Mouse (Mus musculus) MEL (cell line): ENCODE data around the gene Slc8a1.

Source experiments
- CTCF ChIP-seq, 3 experiments: IDR thresholded peaks in 2 of 3; conservative IDR thresholded peaks in 1 of 3; 2 replicates each; pipeline ENCODE4 v1.5.1; 2011 to 2012; ENCODE audit warnings: low read length in 3 of 3, low read depth in 2 of 3, mild to moderate bottlenecking in 2 of 3, improper control_type of control experiment in 1 of 3, inconsistent platforms in 1 of 3, mixed read lengths in 1 of 3, moderate library complexity in 1 of 3; ENCODE audit not compliant: control insufficient read depth in 1 of 3, insufficient read depth in 1 of 3, poor library complexity in 1 of 3, severe bottlenecking in 1 of 3
- ELF1 ChIP-seq: IDR thresholded peaks from 2 replicates; pipeline ENCODE4 v1.6.1; 2014; ENCODE audit warnings: low read depth, mild to moderate bottlenecking, inconsistent platforms, low read length, improper control_type of control experiment, moderate library complexity
- EP300 ChIP-seq, 2 experiments: IDR thresholded peaks; 2 replicates each; pipeline ENCODE4 v1.6.1; 2011; ENCODE audit warnings: improper control_type of control experiment in 2 of 2, low read length in 2 of 2, low read depth in 1 of 2, mild to moderate bottlenecking in 1 of 2
- RAD21 ChIP-seq: IDR thresholded peaks from 2 replicates; pipeline ENCODE4 v1.6.1; 2011; ENCODE audit warnings: mild to moderate bottlenecking, low read depth, low read length, improper control_type of control experiment
- RCOR1 ChIP-seq: IDR thresholded peaks from 2 replicates; pipeline ENCODE4 v1.6.1; 2012; ENCODE audit warnings: low read depth, mild to moderate bottlenecking, inconsistent platforms, low read length, improper control_type of control experiment
- SMC3 ChIP-seq: IDR thresholded peaks from 2 replicates; pipeline ENCODE4 v1.6.1; 2011; ENCODE audit warnings: low read depth, low read length, improper control_type of control experiment
- UBTF ChIP-seq: IDR thresholded peaks from 2 replicates; pipeline ENCODE4 v1.6.1; 2012; ENCODE audit warnings: low read depth, mild to moderate bottlenecking, inconsistent platforms, low read length, improper control_type of control experiment, moderate library complexity, borderline replicate concordance; ENCODE audit not compliant: insufficient read depth
- USF1 ChIP-seq: IDR thresholded peaks from 2 replicates; pipeline ENCODE4 v1.6.1; 2014; ENCODE audit warnings: low read depth, mild to moderate bottlenecking, inconsistent platforms, low read length, improper control_type of control experiment, moderate library complexity

DNA sequence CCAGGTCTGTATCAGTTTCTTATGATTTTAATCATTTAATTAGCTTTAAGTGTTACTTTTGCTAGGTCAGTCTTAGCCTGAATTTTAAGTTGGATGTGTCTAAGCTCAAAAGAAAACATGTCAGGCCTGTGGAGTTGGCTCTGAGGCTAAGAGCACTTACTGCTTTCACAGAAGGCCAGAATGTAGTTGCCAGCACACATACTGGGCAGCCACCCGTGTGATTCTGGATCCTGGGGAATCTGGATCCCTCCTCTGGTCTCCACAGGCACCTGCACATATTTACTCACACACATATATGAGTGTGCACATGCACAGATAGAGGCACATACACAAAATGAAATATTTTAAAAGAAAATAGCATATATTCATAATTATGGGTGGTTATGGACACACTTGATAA lies 241.6 kb downstream of the Slc8a1 start:
- TF ChIP-seq CTCF (IDR thresholded peaks at IDR 0.05 in 2 of 3, conservative IDR thresholded peaks at IDR 0.05 in 1 of 3; ENCODE audit: control insufficient read depth in 1 of 3, insufficient read depth in 1 of 3, low read depth in 2 of 3, low read length in 3 of 3, poor library complexity in 1 of 3, severe bottlenecking in 1 of 3) (no peak), RAD21 (no peak), RCOR1 (no peak), SMC3 (no peak), USF1 (no peak), ELF1 (no peak), UBTF (no peak), EP300 (IDR thresholded peaks at IDR 0.05; ENCODE audit: low read depth in 1 of 2, low read length in 2 of 2) (no peak)
